Mouse (Mus musculus): ENCODE results near the gene St3gal4.

GRCm38 (mm10) chr9:35043619-35044018, 75.4 kb downstream of the St3gal4 start:
- TF ChIP-seq CTCF (IDR thresholded peaks at IDR 0.05; ENCODE audit: borderline replicate concordance, insufficient read depth, low read depth, low read length) (no peak), POLR2A (IDR thresholded peaks at IDR 0.05; ENCODE audit: borderline replicate concordance, insufficient read depth, low read length) (no peak)
